Mouse (Mus musculus): ENCODE results near the gene Pde4c.

DNA sequence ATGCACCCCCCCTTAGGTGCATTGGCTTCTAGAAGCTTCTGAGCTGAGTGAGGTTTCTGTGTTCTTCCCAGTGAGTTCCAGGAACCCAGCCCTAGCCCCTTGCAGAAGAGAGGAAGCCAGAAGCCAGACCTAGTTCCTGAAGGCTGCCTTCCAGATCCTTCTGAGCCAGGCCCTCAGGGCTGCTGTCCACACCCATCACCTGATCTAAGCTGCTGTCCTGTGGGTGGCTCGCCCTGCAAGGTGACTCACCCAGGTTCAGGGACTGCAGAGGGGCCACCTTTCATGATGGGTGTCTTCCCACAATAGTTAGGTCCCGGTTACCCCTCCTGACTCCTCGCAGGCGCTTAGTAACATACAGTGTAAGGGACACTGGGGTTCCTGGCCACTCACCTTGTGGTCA lies 44.1 kb upstream of the Pde4c start:
- no peak for TF ChIP-seq CTCF (IDR thresholded peaks at IDR 0.05 in 2 of 3, conservative IDR thresholded peaks at IDR 0.05 in 1 of 3; ENCODE audit: control insufficient read depth in 1 of 3, insufficient read depth in 1 of 3, low read depth in 2 of 3, low read length in 3 of 3, poor library complexity in 1 of 3, severe bottlenecking in 1 of 3)
- no peak for TF ChIP-seq NRF1 (IDR thresholded peaks at IDR 0.05; ENCODE audit: insufficient read depth, low read depth, low read length, poor library complexity, severe bottlenecking)
- 0 out of 4 replicates have a peak, but pooled peaks of 1 of the 2 experiments have one; percentile 4 for TF ChIP-seq POLR2A (IDR thresholded peaks at IDR 0.05; ENCODE audit: control insufficient read depth in 1 of 2, insufficient read depth in 1 of 2, low read depth in 1 of 2, low read length in 2 of 2, poor library complexity in 1 of 2)
- TF ChIP-seq EP300 (IDR thresholded peaks at IDR 0.05; ENCODE audit: low read depth in 1 of 2, low read length in 2 of 2): no peak
- TF ChIP-seq SIN3A (IDR thresholded peaks at IDR 0.05; ENCODE audit: low read length): no peak
- TF ChIP-seq BHLHE40 (IDR thresholded peaks at IDR 0.05; ENCODE audit: borderline replicate concordance, low read depth, low read length): no peak
- no peak for TF ChIP-seq ZNF384 (IDR thresholded peaks at IDR 0.05; ENCODE audit: low read depth, low read length)
- TF ChIP-seq MAX (IDR thresholded peaks at IDR 0.05; ENCODE audit: low read length): no peak
- no peak for TF ChIP-seq MAFK (IDR thresholded peaks at IDR 0.05; ENCODE audit: borderline replicate concordance, low read depth, low read length)
